Mouse (Mus musculus) left cerebral cortex, adult 2 months (tissue): ENCODE results near the gene Cfap97d2. TPM values are rescaled to one million over a fixed set of nuclear protein-coding genes. Genes with fewer than 3 reads are reported as not detected.

Source experiments
- DNase-seq, 2 experiments: peaks; one replicate each; pipeline ENCODE4 v3.0.0; 2021 to 2022; ENCODE audit warnings: low spot score in 2 of 2, mixed read lengths in 1 of 2; ENCODE audit errors: extremely low spot score in 1 of 2
- H3K27ac ChIP-seq: fragments of 200-600 bp; 2 replicates; pipeline ENCODE4 v1.8.1; 2022
- H3K4me3 ChIP-seq: fragments of 200-600 bp; 2 replicates; pipeline ENCODE4 v1.8.1; 2022
- CTCF ChIP-seq: fragments of 200-600 bp; IDR thresholded peaks from 2 replicates; pipeline ENCODE4 v1.8.1; 2022; ENCODE audit warnings: antibody characterized with exemption, mild to moderate bottlenecking, moderate library complexity
- intact Hi-C: fragments of 180-260 bp; cut with DNase I; formaldehyde crosslinking; loops from one replicate; pipeline ENCODE4 v1.15.1; 2025
- total RNA-seq, 2 experiments: library from RNA; stranded (reverse); gene quantifications; 2 replicates each; pipeline ENCODE4 v1.2.3; 2021

Gene Cfap97d2
- total RNA-seq, 2 experiments from 2014 or later: 1.0 to 1.4 TPM

DNA sequence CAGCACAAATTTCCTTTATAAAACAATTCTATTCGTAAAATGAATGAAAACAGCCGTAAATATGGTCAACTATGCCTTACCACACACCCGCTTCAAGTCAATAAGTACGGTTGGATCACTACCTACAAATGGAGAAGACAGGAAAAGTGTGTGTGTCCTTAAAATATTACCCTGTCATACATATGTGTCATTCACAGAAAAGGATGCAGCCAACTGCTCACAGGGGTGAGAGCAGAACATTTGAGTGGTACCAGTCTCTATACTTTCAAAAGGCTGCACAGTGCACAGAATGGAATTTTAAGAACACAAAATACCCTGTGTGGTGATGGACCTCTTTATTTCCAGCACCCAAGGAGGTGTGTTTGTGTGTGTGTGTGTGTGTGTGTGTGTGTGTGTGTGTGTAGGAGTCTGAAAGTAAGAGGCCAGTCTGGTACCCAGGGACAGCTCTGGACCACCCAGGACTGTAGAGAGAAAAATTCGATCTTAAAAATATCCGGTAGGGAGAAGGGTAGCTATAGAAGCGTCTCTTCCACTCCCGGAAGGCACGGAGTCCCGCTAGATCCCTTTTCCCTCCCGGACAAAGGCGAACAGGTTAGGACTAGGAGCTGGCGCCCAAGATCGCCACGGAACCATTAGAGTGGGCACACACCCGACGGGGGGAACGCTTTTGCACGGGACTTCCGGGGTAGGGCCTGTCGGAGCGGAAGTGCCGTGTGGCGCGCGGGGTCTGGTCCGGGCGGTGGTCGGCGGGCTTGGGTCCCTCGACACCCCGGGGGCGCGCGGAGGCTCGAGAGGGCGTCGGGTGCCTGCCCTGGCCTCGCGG, 51.5 kb downstream of the Cfap97d2 start, which contains the start of gene Cdc16:
Gene Cdc16 (plus strand): TSS at position 695 of the 823 bp plus-strand sequence.
- intact Hi-C loops: no loop called here
- DNase-seq: peak; percentile 86 to 90
- no peak for TF ChIP-seq CTCF
- H3K27ac ChIP-seq: peak within 1 kb of the TSS; percentile 66
- peak within 1 kb of the TSS; percentile 94 for H3K4me3 ChIP-seq

DNA sequence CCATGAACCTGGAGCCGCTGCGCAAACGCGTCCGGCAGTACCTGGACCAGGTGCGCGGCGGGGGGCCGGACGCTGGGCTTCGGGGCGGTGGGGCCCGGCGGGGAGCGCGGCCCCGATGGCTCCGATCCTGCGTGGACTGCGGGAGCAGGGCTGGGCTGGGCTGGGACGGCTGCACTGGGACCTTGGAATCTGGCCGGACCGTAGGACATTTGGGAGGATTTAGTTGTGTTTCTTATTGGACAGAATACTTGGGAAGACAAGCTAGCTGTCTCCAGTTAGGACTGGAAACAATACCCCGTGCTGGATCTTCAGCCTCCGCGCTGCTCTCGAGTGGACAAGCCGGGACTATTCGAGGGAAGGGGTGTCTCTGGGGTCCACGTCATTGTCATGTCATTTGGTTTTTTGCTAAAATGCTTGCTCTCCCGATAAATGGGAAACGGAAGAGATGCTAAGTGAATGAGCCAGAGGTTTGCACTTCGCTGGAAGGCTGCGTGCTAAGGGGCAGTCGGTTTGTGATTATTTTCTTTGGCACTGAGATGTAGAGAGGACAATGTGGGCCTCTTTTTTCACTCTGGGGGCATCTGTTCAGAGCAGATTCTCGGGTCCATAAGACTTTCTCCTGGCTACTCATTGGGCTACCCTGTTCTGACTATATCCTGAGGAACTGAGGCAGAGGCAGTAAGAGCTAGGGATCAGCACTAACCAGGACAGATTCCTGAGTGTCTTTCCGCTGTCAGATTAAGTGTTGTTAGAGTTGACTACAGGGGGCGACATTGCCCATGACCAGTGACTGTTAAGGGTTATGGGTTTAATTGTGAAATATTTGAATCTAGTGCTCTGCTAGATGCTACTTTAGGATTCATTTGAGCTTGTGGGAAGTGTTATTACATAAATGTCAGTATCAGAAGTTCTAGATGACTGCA, 52.4 kb downstream of the Cfap97d2 start:
- intact Hi-C loops: no loop called here
- Histone ChIP-seq H3K4me3 (peak overlapping the region; percentile 94), H3K27ac (peak overlapping the region; percentile 66)
- DNase-seq: peak in 1 of 2 experiments; percentile 27
- peak; percentile 54 for TF ChIP-seq CTCF

DNA sequence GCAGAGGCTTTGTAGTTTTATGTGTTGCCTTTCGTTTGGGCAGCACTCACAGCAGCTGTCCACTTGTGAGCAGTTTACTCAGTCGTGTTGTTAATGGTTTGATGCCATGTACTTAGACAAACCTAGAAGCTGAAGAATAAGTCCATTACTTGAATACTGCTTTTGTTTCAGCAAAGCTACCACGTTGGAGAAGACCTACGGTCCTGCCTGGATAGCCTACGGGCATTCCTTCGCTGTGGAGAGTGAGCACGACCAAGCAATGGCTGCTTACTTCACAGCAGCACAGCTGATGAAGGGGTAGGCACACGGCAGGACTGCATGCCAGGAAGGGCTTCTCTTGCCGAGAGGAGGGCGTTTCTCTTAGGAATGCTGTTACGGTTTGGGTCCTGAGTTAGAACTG, 63.5 kb downstream of the Cfap97d2 start:
- TF ChIP-seq CTCF: no peak
- no peak for DNase-seq
- H3K4me3 ChIP-seq: no peak overlapping the region
- H3K27ac ChIP-seq: no peak overlapping the region
- intact Hi-C loops: no loop called here

DNA sequence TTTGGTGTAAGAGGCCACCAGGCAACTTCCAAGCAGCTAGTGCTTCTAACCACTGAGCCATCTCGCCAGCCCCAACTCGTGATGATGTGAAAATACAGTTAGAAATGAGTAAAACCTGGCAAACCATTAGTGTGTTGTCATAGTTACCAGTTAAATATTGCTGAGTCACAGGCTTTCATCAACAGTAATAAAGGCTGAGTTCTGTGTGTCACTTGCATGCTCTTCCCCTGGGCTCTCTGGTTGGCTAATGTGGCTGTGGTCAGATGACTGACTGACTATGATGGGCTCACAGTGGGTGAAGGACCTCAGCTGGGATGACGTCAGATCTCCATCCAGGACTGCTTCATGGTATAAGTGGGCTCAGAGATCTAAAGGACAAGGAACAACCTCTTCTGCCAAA, 74.8 kb downstream of the Cfap97d2 start:
- intact Hi-C loops: no loop called here
- H3K27ac ChIP-seq: no peak overlapping the region
- TF ChIP-seq CTCF: no peak
- DNase-seq: no peak
- no peak overlapping the region for H3K4me3 ChIP-seq

DNA sequence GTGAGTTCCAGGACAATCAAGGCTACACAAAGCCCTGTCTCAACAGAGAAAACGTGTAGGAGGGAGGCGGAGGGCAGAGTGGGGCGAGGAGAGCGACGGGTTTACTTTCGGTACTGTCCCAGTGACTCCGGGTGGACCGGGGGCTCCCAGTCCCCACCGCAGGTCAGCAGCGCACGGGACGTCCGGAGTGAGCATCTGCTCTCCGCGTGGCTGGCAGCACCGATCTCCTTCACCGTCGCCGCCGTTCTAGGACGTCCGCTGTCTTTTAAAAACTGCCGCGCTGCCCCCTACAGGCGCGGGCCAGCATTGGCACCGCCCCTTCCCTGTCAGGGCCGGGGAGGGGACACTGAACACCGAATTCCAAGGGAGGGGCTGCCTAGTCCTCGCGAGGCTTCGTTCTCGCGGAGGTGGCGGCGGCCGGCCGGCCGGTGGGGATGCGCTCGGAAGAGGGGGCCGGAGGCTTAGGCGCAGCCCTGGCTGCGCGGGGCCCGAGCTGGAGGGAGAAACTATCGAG, 79.6 kb downstream of the Cfap97d2 start, which contains the start of gene Upf3a:
Gene Upf3a (plus strand): TSS at position 366 of the 514 bp plus-strand sequence.
- peak; percentile 88 to 89 for DNase-seq
- intact Hi-C loops: loop anchor here (2.0 to 5.0 kb wide), 3 partner anchors 82 to 235 kb away; partner anchors contain the start of gene Champ1
- H3K27ac ChIP-seq: peak within 1 kb of the TSS; percentile 100

DNA sequence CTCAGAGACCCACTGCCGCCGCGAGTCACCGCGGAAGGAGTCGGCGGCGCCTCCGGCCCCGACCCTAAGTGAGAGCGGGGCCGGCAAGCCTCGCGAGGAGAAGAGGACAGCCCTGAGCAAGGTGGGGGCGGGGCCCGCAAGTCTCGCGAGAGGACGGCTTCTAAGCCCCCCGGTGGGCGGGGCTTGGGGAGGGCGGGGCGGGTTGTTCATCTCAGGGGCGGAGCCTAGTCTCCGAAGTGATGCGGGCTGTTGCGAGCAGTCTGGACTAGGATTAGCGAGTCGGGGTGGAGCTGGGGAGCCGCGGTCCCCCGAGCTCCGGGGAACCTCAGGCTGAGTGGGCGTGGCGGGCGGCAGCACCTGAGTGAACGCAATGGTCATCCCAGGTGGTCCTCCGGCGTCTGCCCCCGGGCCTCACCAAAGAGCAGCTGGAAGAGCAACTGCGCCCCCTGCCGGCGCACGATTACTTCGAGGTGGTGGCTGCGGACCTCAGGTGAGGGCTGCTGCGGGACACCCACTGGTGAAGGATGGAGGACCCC, 80.1 kb downstream of the Cfap97d2 start:
- DNase-seq: peak; percentile 93 to 94
- peak; percentile 87 for TF ChIP-seq CTCF
- peak overlapping the region; percentile 100 for H3K27ac ChIP-seq
- H3K4me3 ChIP-seq: peak overlapping the region; percentile 88
- intact Hi-C loops: loop anchor here (2.0 to 5.0 kb wide), 3 partner anchors 81 to 235 kb away; partner anchors contain the start of gene Champ1

More for the DNA sequence above, 79.6 kb downstream of the Cfap97d2 start, which contains the start of gene Upf3a:
- peak within 1 kb of the TSS; percentile 88 for H3K4me3 ChIP-seq
- peak; percentile 89 for TF ChIP-seq CTCF

DNA sequence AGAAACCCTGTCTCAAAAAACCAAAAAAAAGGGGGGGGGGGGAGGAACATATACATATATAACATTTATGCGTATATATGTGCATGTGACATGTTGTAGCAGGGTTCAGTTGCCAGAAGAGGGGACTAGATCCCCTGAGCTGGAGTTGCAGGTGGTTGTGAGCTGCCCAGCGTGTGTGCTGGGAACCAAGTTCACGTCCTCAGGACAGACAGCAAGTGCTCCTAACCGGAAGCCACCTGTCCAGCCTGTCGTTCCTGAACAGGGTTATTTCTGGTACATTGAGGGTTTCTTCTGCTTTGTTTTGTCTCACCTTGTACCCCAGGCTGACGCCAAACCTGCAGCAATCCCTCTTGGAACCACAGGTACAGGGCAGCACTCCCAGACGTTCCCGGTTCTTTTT, 83.9 kb downstream of the Cfap97d2 start:
- intact Hi-C loops: loop anchor here (5.0 kb wide), 2 partner anchors 78 to 98 kb away; partner anchors contain the start of gene Champ1
- Histone ChIP-seq H3K4me3 (no peak overlapping the region), H3K27ac (no peak overlapping the region)
- no peak for TF ChIP-seq CTCF
- DNase-seq: no peak

Other genes starting within 250 kb of the Cfap97d2 start
- 10 to 100 TPM; 96.8 to 98.7 TPM for gene Gas6, start 211.4 kb upstream of the Cfap97d2 start, total RNA-seq
- gene 1700029H14Rik, start 143.4 kb upstream of the Cfap97d2 start, total RNA-seq: under 1 TPM; 0.38 to 0.77 TPM
- 10 to 100 TPM; 62.3 to 69.4 TPM for gene Rasa3, start 28.3 kb upstream of the Cfap97d2 start, total RNA-seq
- 10 to 100 TPM; 45.2 to 49.7 TPM for gene Cdc16, start 51.8 kb downstream of the Cfap97d2 start, total RNA-seq
- 10 to 100 TPM; 35.9 to 36.7 TPM for gene Upf3a, start 79.7 kb downstream of the Cfap97d2 start, total RNA-seq
- not detected for gene AF366264, start 132.5 kb downstream of the Cfap97d2 start, total RNA-seq
- gene Champ1, start 163.8 kb downstream of the Cfap97d2 start, total RNA-seq: 10 to 100 TPM; 27.4 to 29.4 TPM
- 10 to 100 TPM; 38.5 to 42.9 TPM for gene Coprs, start 184.4 kb downstream of the Cfap97d2 start, total RNA-seq